Mouse (Mus musculus) forebrain, embryonic 11.5 days (tissue): ENCODE measurements around the gene Ppp2r5c. TPM values are rescaled to one million over a fixed set of nuclear protein-coding genes. Genes with fewer than 3 reads are reported as not detected.

ENCODE experiments used
- ATAC-seq: fragments of 200-750 bp; cut with Nextera tagmentation; replicated peaks from 2 replicates; pipeline ENCODE4 v1.8.0; 2017; ENCODE audit warnings: moderate TSS enrichment; ENCODE audit not compliant: low FRiP score
- DNase-seq: peaks from one replicate; pipeline ENCODE4 v3.0.0-alpha.2; 2017; ENCODE audit warnings: low spot score
- H3K27ac ChIP-seq: fragments of 300-500 bp; sonication (generic); 2 replicates; pipeline ENCODE4 v1.5.1; 2014; ENCODE audit warnings: low read depth, low read length
- H3K27me3 ChIP-seq: fragments of 300-500 bp; sonication (generic); 2 replicates; pipeline ENCODE4 v1.6.1; 2014; ENCODE audit warnings: mild to moderate bottlenecking, low read length, mixed read lengths; ENCODE audit not compliant: control insufficient read depth, insufficient read depth
- H3K36me3 ChIP-seq: fragments of 300-500 bp; sonication (generic); 2 replicates; pipeline ENCODE4 v1.6.1; 2014; ENCODE audit warnings: mild to moderate bottlenecking, low read length, moderate library complexity, mixed read lengths; ENCODE audit not compliant: control insufficient read depth, insufficient read depth
- H3K4me1 ChIP-seq: fragments of 300-500 bp; sonication (generic); replicated peaks from 2 replicates; pipeline ENCODE4 v1.6.1; 2014; ENCODE audit warnings: low read length, mixed read lengths; ENCODE audit not compliant: control insufficient read depth, insufficient read depth
- H3K4me2 ChIP-seq: fragments of 300-500 bp; sonication (generic); 2 replicates; pipeline ENCODE4 v1.6.1; 2014; ENCODE audit warnings: low read depth, mild to moderate bottlenecking, low read length, moderate library complexity, mixed read lengths; ENCODE audit not compliant: severe bottlenecking
- H3K4me3 ChIP-seq: fragments of 300-500 bp; sonication (generic); 2 replicates; pipeline ENCODE4 v1.5.1; 2014; ENCODE audit warnings: low read depth, low read length
- H3K9ac ChIP-seq: fragments of 300-500 bp; sonication (generic); 2 replicates; pipeline ENCODE4 v1.6.1; 2014; ENCODE audit warnings: low read length
- H3K9me3 ChIP-seq: fragments of 300-500 bp; sonication (generic); 2 replicates; pipeline ENCODE4 v1.6.1; 2016; ENCODE audit warnings: low read length, mixed read lengths; ENCODE audit not compliant: control insufficient read depth
- WGBS: fragments of 180-500 bp; shearing (Covaris S2); extraction: QIAGEN DNeasy Blood & Tissue Kit; methylation state at CpG from one replicate; pipeline ENCODE4 v1.1.7; 2014; 5-methylcytosine and 5-hydroxymethylcytosine counted together
- polyA plus RNA-seq: library from polyadenylated mRNA; unstranded; fragments of >200 nt; fragmentation: Nextera tagmentation; extraction: Ambion mirVana; gene quantifications from 2 replicates; pipeline ENCODE4 v1.2.1, GENCODE M21; 2014

The Ppp2r5c gene
- polyA plus RNA-seq, 1 experiment from 2014 or later: 163 TPM

DNA sequence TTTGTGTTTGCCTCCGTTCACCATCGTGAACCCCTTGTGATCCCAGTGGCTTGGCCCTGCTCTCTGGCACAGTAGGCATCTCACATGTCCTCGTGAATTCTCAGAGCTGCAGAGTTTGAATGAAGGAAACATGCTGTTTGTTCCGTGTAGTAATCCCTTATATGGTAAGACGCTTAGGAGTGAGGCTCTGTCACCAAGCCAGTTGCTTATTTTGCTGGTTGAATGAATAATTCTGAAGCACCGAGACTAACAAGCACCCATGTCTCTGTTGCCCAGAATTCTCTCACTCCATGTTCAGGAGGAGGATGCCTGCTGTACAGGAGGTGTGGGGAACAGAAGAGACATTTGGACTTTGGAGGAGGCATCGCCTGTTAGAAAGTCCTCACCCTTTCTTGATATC is 9.1 kb downstream of the Ppp2r5c start:
- Histone ChIP-seq H3K9me3 (no peaks in the 10 kb centered on the region), H3K9ac (no peak overlapping the region), H3K27ac (no peak overlapping the region), H3K4me3 (no peak overlapping the region), H3K36me3 (no peaks in the 10 kb centered on the region), H3K4me2 (no peak overlapping the region), H3K27me3 (no peaks in the 10 kb centered on the region), H3K4me1 (no peaks in the 10 kb centered on the region)
- DNase-seq: no peak
- no peak for ATAC-seq
- 90% methylated on average over 7 of the region's 7 CpGs for WGBS

GRCm38 (mm10) chr12:110458667-110459066 is 11.7 kb downstream of the Ppp2r5c start:
- Histone ChIP-seq H3K4me1 (no peaks in the 10 kb centered on the region), H3K4me3 (no peak overlapping the region), H3K36me3 (no peaks in the 10 kb centered on the region), H3K9me3 (no peaks in the 10 kb centered on the region), H3K4me2 (no peak overlapping the region), H3K27me3 (no peaks in the 10 kb centered on the region), H3K27ac (no peak overlapping the region), H3K9ac (no peak overlapping the region)
- 90% methylated on average over 6 of the region's 6 CpGs for WGBS
- ATAC-seq: no peak
- DNase-seq: no peak

- Histone ChIP-seq H3K9ac (no peak overlapping the region), H3K4me1 (no peaks in the 10 kb centered on the region), H3K4me3 (no peak overlapping the region), H3K4me2 (no peak overlapping the region), H3K27me3 (no peaks in the 10 kb centered on the region), H3K27ac (no peak overlapping the region), H3K36me3 (no peaks in the 10 kb centered on the region), H3K9me3 (no peaks in the 10 kb centered on the region)
- peak; percentile 40 for DNase-seq
- 89% methylated on average over 18 of the region's 18 CpGs for WGBS
- ATAC-seq: no peak
Measured at GRCm38 (mm10) chr12:110460418-110461300, 13.7 kb downstream of the Ppp2r5c start.

GRCm38 (mm10) chr12:110463711-110464110 is 16.8 kb downstream of the Ppp2r5c start:
- Histone ChIP-seq H3K4me1 (no peaks in the 10 kb centered on the region), H3K4me3 (no peak overlapping the region), H3K36me3 (no peaks in the 10 kb centered on the region), H3K27me3 (no peaks in the 10 kb centered on the region), H3K4me2 (no peak overlapping the region), H3K27ac (no peak overlapping the region), H3K9ac (no peak overlapping the region), H3K9me3 (no peaks in the 10 kb centered on the region)
- DNase-seq (no peak), ATAC-seq (no peak)
- WGBS: 87% methylated on average over 8 of the region's 8 CpGs

DNA sequence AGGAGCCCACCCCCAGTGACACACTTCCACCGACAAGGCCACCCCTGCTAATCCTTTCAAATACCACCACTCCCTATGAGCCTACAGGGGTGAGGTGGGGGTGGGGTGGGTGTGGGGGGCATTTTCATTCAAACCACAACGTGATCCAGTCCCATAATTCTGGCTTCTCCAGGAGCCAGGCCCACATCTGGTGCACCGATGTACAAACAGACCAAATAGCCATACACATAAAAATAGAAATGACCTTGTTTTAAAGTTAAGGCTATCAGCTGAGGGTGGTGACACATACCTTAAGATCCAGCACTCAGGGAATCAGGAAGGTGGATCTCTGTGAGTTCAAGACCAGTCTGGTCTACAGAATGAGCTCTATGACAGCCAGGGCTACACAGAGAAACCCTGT is 24.5 kb downstream of the Ppp2r5c start:
- Histone ChIP-seq H3K4me1 (no peaks in the 10 kb centered on the region), H3K36me3 (no peaks in the 10 kb centered on the region), H3K9me3 (no peaks in the 10 kb centered on the region), H3K4me3 (no peak overlapping the region), H3K4me2 (no peak overlapping the region), H3K27ac (no peak overlapping the region), H3K9ac (no peak overlapping the region), H3K27me3 (no peaks in the 10 kb centered on the region)
- DNase-seq: no peak
- no peak for ATAC-seq
- 81% methylated on average over 3 of the region's 3 CpGs for WGBS

DNA sequence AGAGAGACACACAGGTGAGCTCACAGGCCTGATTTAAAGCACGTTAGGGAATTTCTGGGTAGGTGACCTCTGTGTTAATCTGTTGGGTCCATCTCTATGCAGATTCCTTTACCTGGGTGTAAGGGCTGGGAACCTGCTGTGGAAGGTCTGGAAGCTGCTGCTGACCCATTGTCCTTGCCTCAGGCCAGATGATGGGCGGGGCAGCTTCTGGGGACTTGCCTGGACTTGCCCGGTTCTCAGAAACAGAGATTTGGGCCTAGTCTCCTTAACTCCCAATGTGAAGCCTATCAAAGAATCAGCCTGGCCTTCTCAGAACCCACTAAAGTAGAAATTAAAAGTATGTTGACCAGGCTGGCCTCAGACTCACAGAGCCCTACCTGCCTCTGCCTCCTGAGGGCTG is 25.3 kb downstream of the Ppp2r5c start:
- Histone ChIP-seq H3K9ac (no peak overlapping the region), H3K27me3 (no peaks in the 10 kb centered on the region), H3K4me1 (no peaks in the 10 kb centered on the region), H3K4me3 (no peak overlapping the region), H3K4me2 (no peak overlapping the region), H3K27ac (no peak overlapping the region), H3K36me3 (no peaks in the 10 kb centered on the region), H3K9me3 (no peaks in the 10 kb centered on the region)
- 84% methylated on average over 3 of the region's 3 CpGs for WGBS
- DNase-seq (no peak), ATAC-seq (no peak)

DNA sequence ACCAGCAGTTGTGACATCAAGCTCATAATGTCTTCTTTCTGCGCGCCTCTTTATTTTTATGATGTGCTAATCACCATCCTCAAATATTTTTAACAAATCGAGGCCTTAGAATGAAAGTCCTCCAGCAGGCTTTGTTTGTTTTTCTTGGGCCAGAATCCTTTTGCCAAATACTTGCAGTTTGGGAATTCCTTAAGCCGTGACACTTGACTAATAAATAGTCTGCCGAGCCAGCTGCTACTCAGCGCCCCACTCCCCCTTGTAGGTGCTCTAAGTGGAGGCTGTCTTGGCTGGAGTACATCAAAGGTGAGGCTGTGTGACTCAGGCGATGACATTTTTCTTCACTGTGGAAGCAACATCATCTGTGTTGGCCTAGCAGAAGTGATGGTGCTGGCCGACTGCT is 27.6 kb downstream of the Ppp2r5c start:
- H3K4me3 ChIP-seq: no peak overlapping the region
- H3K4me2 ChIP-seq: no peak overlapping the region
- WGBS: 84% methylated on average over 8 of the region's 8 CpGs
- H3K36me3 ChIP-seq: no peaks in the 10 kb centered on the region
- no peaks in the 10 kb centered on the region for H3K9me3 ChIP-seq
- no peak for DNase-seq
- H3K27me3 ChIP-seq: no peaks in the 10 kb centered on the region
- H3K27ac ChIP-seq: no peak overlapping the region
- no peaks in the 10 kb centered on the region for H3K4me1 ChIP-seq
- no peak for ATAC-seq
- H3K9ac ChIP-seq: no peak overlapping the region

GRCm38 (mm10) chr12:110476561-110476960 is 29.6 kb downstream of the Ppp2r5c start:
- no peak overlapping the region for H3K27ac ChIP-seq
- no peaks in the 10 kb centered on the region for H3K4me1 ChIP-seq
- no peaks in the 10 kb centered on the region for H3K36me3 ChIP-seq
- no peaks in the 10 kb centered on the region for H3K9me3 ChIP-seq
- no peaks in the 10 kb centered on the region for H3K27me3 ChIP-seq
- DNase-seq (peak; percentile 39), ATAC-seq (no peak)
- no peak overlapping the region for H3K9ac ChIP-seq
- H3K4me3 ChIP-seq: no peak overlapping the region
- H3K4me2 ChIP-seq: no peak overlapping the region
- WGBS: 89% methylated on average over 9 of the region's 9 CpGs

DNA sequence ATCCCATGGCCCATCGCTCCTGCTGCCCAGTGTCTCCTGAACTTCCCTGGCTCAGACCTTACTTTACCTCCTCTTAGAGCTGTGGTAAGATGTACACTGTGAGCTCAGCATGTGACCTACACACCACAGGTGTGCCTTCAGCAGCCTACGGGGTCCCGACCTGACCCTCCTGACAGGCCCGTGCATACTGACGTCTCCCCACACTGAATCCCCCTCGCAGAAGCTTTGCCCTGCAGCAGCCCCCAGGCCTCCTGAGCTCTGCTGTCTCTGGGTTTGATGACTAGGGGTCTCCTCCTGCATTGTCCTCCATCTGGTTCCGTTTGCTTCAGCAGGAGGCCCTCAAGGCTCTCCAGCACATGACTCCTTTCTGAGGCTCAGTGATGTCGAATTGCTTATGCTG is 31.0 kb downstream of the Ppp2r5c start:
- no peak overlapping the region for H3K27ac ChIP-seq
- no peak overlapping the region for H3K9ac ChIP-seq
- WGBS: 89% methylated on average over 8 of the region's 8 CpGs
- H3K4me3 ChIP-seq: no peak overlapping the region
- no peaks in the 10 kb centered on the region for H3K27me3 ChIP-seq
- no peak for ATAC-seq
- no peak overlapping the region for H3K4me2 ChIP-seq
- DNase-seq: peak; percentile 41
- no peaks in the 10 kb centered on the region; the same call in 1 of the 2 replicates for H3K36me3 ChIP-seq
- H3K9me3 ChIP-seq: no peaks in the 10 kb centered on the region
- H3K4me1 ChIP-seq: no peaks in the 10 kb centered on the region
